ENCODE assay signal across 10 mouse cellular contexts in genomic region chr19:6415454-6415853, GRCm38 (mm10). TPM values are rescaled to one million over a fixed set of nuclear protein-coding genes. Genes with fewer than 3 reads are reported as not detected.
DNase-seq lines count a peak whose midpoint lies in the region; ATAC-seq and TF ChIP-seq lines count a peak whose summit lies in the region.
"Had no signal": no experiment of that assay in that cellular context is flagged by ENCODE, and none has a peak within 500 bp of the region (broad histone marks: within the 10 kb centered on the region; RNA-seq: fewer than 3 reads in every experiment).

No protein-coding gene starts in this region.

- no peaks in the 10 kb centered on the region for H3K9me3 ChIP-seq in hindbrain, embryonic 10.5 days
- H3K9me3 ChIP-seq in neural tube, embryonic 12.5 days: no peaks in the 10 kb centered on the region
- H3K9me3 ChIP-seq in heart, embryonic 10.5 days: no peaks in the 10 kb centered on the region
- H3K9me3 ChIP-seq: limb, embryonic 13.5 days had no signal

- no peak overlapping the region; the same call in 1 of the 2 replicates for H3K9ac ChIP-seq in liver, adult 2 months (ENCODE audit: low read depth, low read length)
- H3K9ac ChIP-seq in neural tube, embryonic 12.5 days: no peak overlapping the region
- H3K9ac ChIP-seq: limb, embryonic 13.5 days had no signal

- ATAC-seq in neural tube, embryonic 12.5 days (ENCODE audit: low FRiP score, low read depth): no peak

- intact Hi-C loops in heart, postnatal 14 days (cut with DNase I): no loop called here

- peak overlapping the region; percentile 39 for H3K4me2 ChIP-seq in neural tube, embryonic 12.5 days (replicated peaks)
- H3K4me2 ChIP-seq: limb, embryonic 13.5 days had no signal

- DNase-seq in liver, adult 2 months (ENCODE audit: extremely low read depth, low read depth, low spot score): no peak
- DNase-seq in liver: no peak
- DNase-seq in hindbrain, embryonic 10.5 days (ENCODE audit: low spot score): peak; percentile 23
- DNase-seq in lung, adult 18-20 months: peak; percentile 57 to 65
- no peak for DNase-seq in heart, postnatal 14 days
- no peak for DNase-seq in heart, embryonic 10.5 days (ENCODE audit: low spot score)
- no peak for DNase-seq in embryo, embryonic 10 days (ENCODE audit: low spot score)
- DNase-seq: cerebellum, adult 11 months had no signal

- no peak for TF ChIP-seq POLR2A in liver, adult 2 months (IDR thresholded peaks at IDR 0.05; ENCODE audit: extremely low read depth, insufficient read depth, low read length)

- peaks cover 3% of the 10 kb centered on the region; the same call in 1 of the 2 replicates for H3K4me1 ChIP-seq in liver, adult 2 months (ENCODE audit: control insufficient read depth, insufficient read depth, low read length)
- H3K4me1 ChIP-seq in hindbrain, embryonic 10.5 days (replicated peaks): peaks cover 79% of the 10 kb centered on the region
- peaks cover 46% of the 10 kb centered on the region for H3K4me1 ChIP-seq in neural tube, embryonic 12.5 days
- peaks cover 44% of the 10 kb centered on the region for H3K4me1 ChIP-seq in heart, embryonic 10.5 days

- H3K27ac ChIP-seq in liver, adult 2 months (replicated peaks; ENCODE audit: insufficient read depth, low read depth, low read length): no peak overlapping the region; the same call in 1 of the 2 replicates
- peak overlapping the region; percentile 80 for H3K27ac ChIP-seq in hindbrain, embryonic 10.5 days
- peak overlapping the region; percentile 58; the same call in 1 of the 2 replicates for H3K27ac ChIP-seq in neural tube, embryonic 12.5 days
- H3K27ac ChIP-seq in heart, embryonic 10.5 days: no peak overlapping the region
- H3K27ac ChIP-seq: limb, embryonic 13.5 days had no signal

- H3K79me2 ChIP-seq in liver, adult 2 months (ENCODE audit: control insufficient read depth, insufficient read depth, low read length): no peaks in the 10 kb centered on the region

- H3K36me3 ChIP-seq in liver, adult 2 months (ENCODE audit: control insufficient read depth, insufficient read depth, low read length): no peaks in the 10 kb centered on the region
- no peaks in the 10 kb centered on the region for H3K36me3 ChIP-seq in hindbrain, embryonic 10.5 days
- no peaks in the 10 kb centered on the region for H3K36me3 ChIP-seq in neural tube, embryonic 12.5 days
- no peaks in the 10 kb centered on the region for H3K36me3 ChIP-seq in heart, embryonic 10.5 days
- H3K36me3 ChIP-seq: limb, embryonic 13.5 days had no signal

- WGBS in liver, adult 2 months: 42% methylated on average over 6 of the region's 6 CpGs
- WGBS in hindbrain, embryonic 10.5 days: 43% methylated on average over 6 of the region's 6 CpGs
- WGBS in neural tube, embryonic 12.5 days: 50% methylated on average over 6 of the region's 6 CpGs
- WGBS in heart, embryonic 10.5 days: 22% methylated on average over 6 of the region's 6 CpGs

- 0 out of 2 replicates have a peak, but pooled peaks have one; percentile 14 for TF ChIP-seq CTCF in liver, adult 2 months (IDR thresholded peaks at IDR 0.05; ENCODE audit: low read depth, low read length)

- H3K4me3 ChIP-seq in liver, adult 2 months (ENCODE audit: insufficient read depth, low read depth, low read length): no peak overlapping the region
- H3K4me3 ChIP-seq in hindbrain, embryonic 10.5 days: peak overlapping the region; percentile 28
- no peak overlapping the region for H3K4me3 ChIP-seq in neural tube, embryonic 12.5 days
- no peak overlapping the region for H3K4me3 ChIP-seq in heart, embryonic 10.5 days
- H3K4me3 ChIP-seq: limb, embryonic 13.5 days had no signal

- peaks cover 6% of the 10 kb centered on the region for H3K27me3 ChIP-seq in liver, adult 2 months (ENCODE audit: control insufficient read depth, insufficient read depth, low read length)
- peaks cover 42% of the 10 kb centered on the region for H3K27me3 ChIP-seq in hindbrain, embryonic 10.5 days (ENCODE audit: insufficient read depth, poor library complexity, severe bottlenecking)
- H3K27me3 ChIP-seq in neural tube, embryonic 12.5 days (replicated peaks): peaks cover 17% of the 10 kb centered on the region
- peaks cover 85% of the 10 kb centered on the region for H3K27me3 ChIP-seq in heart, embryonic 10.5 days (ENCODE audit: insufficient read depth, poor library complexity, severe bottlenecking)

RNA-seq across cellular contexts. Expression of gene Nrxn2, which starts 3.1 kb away (rescaled TPM):
- total RNA-seq in liver, adult 2 months (2014; rRNA removed): 0.28 and 1.1 TPM in 2 replicates
- 1.2 and 2.4 TPM in 2 replicates for polyA plus RNA-seq in liver, adult 2 months (2012; rRNA removed)
- 4.4 and 13.2 TPM in 2 replicates for polyA plus RNA-seq in hindbrain, embryonic 10.5 days (2016; fragmentation: Nextera tagmentation; extraction: Ambion mirVana)
- 31.2 and 32.9 TPM in 2 replicates for polyA plus RNA-seq in neural tube, embryonic 12.5 days (2016; fragmentation: Nextera tagmentation; extraction: Ambion mirVana)
- 1 to 10 TPM; 5.2 to 5.9 TPM for total RNA-seq in heart, postnatal 14 days (2021)
- 0.10 and 1.1 TPM in 2 replicates for polyA plus RNA-seq in heart, embryonic 10.5 days (2016; fragmentation: Nextera tagmentation; extraction: Ambion mirVana)

RNA-seq across cellular contexts. Expression of gene Rasgrp2, which starts 16.3 kb away (rescaled TPM):
- 19.9 and 23.4 TPM in 2 replicates for total RNA-seq in liver, adult 2 months (2014; rRNA removed)
- polyA plus RNA-seq in liver, adult 2 months (2012; rRNA removed): 36.5 and 39.5 TPM in 2 replicates
- polyA plus RNA-seq in hindbrain, embryonic 10.5 days (2016; fragmentation: Nextera tagmentation; extraction: Ambion mirVana): 20.5 and 20.7 TPM in 2 replicates
- 26.4 and 28.3 TPM in 2 replicates for polyA plus RNA-seq in neural tube, embryonic 12.5 days (2016; fragmentation: Nextera tagmentation; extraction: Ambion mirVana)
- 10 to 100 TPM; 66.6 to 70.7 TPM for total RNA-seq in heart, postnatal 14 days (2021)
- polyA plus RNA-seq in heart, embryonic 10.5 days (2016; fragmentation: Nextera tagmentation; extraction: Ambion mirVana): 59.9 and 61.6 TPM in 2 replicates

RNA-seq across cellular contexts. Expression of gene Pygm, which starts 31.3 kb away (rescaled TPM):
- 0.94 and 1.6 TPM in 2 replicates for total RNA-seq in liver, adult 2 months (2014; rRNA removed)
- 1.1 and 2.3 TPM in 2 replicates for polyA plus RNA-seq in liver, adult 2 months (2012; rRNA removed)
- polyA plus RNA-seq in hindbrain, embryonic 10.5 days (2016; fragmentation: Nextera tagmentation; extraction: Ambion mirVana): 1.3 and 1.9 TPM in 2 replicates
- 4.7 and 5.5 TPM in 2 replicates for polyA plus RNA-seq in neural tube, embryonic 12.5 days (2016; fragmentation: Nextera tagmentation; extraction: Ambion mirVana)
- 100 to 1,000 TPM; 824 to 866 TPM for total RNA-seq in heart, postnatal 14 days (2021)
- polyA plus RNA-seq in heart, embryonic 10.5 days (2016; fragmentation: Nextera tagmentation; extraction: Ambion mirVana): 103 and 214 TPM in 2 replicates

RNA-seq across cellular contexts. Expression of gene Sf1, which starts 52.0 kb away (rescaled TPM):
- total RNA-seq in liver, adult 2 months (2014; rRNA removed): 28.5 and 34.8 TPM in 2 replicates
- polyA plus RNA-seq in liver, adult 2 months (2012; rRNA removed): 45.7 and 62.8 TPM in 2 replicates
- 198 and 221 TPM in 2 replicates for polyA plus RNA-seq in hindbrain, embryonic 10.5 days (2016; fragmentation: Nextera tagmentation; extraction: Ambion mirVana)
- 171 TPM in 2 replicates for polyA plus RNA-seq in neural tube, embryonic 12.5 days (2016; fragmentation: Nextera tagmentation; extraction: Ambion mirVana)
- 100 to 1,000 TPM; 102 to 105 TPM for total RNA-seq in heart, postnatal 14 days (2021)
- polyA plus RNA-seq in heart, embryonic 10.5 days (2016; fragmentation: Nextera tagmentation; extraction: Ambion mirVana): 129 and 146 TPM in 2 replicates

Comparison
In these comparisons a context has a peak if more than half of its experiments do, and no peak if none do; other contexts are left out.
1. DNase-seq: peak in hindbrain, embryonic 10.5 days (single experiment) and lung, adult 18-20 months (2 of 2); none in liver, adult 2 months (single experiment), liver (single experiment), heart, postnatal 14 days (0 of 2), heart, embryonic 10.5 days (single experiment) and embryo, embryonic 10 days (single experiment).
2. H3K27ac ChIP-seq: peak in hindbrain, embryonic 10.5 days (single experiment) and neural tube, embryonic 12.5 days (single experiment); none in liver, adult 2 months (single experiment) and heart, embryonic 10.5 days (single experiment).
3. RNA of gene Pygm, which starts 31.3 kb away (polyA plus RNA-seq): 103 to 214 TPM in heart, embryonic 10.5 days; 4.7 to 5.5 TPM in neural tube, embryonic 12.5 days, 1.1 to 2.3 TPM in liver, adult 2 months and 1.3 to 1.9 TPM in hindbrain, embryonic 10.5 days; every median in the first group is over 10 times any median in the second.